Mouse (Mus musculus): ENCODE results near the gene Foxp2. TPM values are rescaled to one million over a fixed set of nuclear protein-coding genes. Genes with fewer than 3 reads are reported as not detected.

Foxp2 gene
- polyA plus RNA-seq, 1 experiment from 2014 or later = 62.0 TPM

DNA sequence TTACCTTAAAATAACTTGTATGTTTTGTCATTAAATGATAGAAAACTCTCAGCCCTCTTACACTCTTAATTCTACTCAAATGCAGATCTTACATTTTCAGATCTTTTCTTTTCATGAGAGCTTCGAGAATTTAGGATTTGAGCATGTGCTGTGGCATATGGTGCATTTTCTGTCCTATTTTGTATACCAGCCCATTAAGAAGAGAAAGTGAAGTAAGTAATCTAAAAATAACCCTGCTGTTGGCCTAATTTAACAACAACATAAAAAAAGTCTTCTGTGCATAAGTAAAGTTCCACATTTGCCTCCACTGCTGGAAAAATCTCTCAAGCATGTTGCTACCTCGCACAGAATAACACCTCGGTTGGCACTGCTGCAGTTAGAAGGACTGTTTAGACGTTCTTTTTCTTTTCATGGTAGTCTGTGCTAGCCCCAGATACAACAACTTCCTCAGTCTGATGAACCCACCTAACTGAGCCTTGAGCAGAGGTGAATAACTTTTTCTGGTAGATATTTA lies 23.9 kb downstream of the Foxp2 start:
- H3K4me3 ChIP-seq = no peak overlapping the region
- H3K4me2 ChIP-seq (replicated peaks) = no peak overlapping the region
- no peaks in the 10 kb centered on the region for H3K4me1 ChIP-seq
- H3K36me3 ChIP-seq = 0 out of 2 replicates have a peak, but pooled peaks cover 2% of the 10 kb centered on the region
- ATAC-seq (ENCODE audit: low FRiP score, low read depth) = no peak
- H3K27ac ChIP-seq (replicated peaks) = no peak overlapping the region
- no peak overlapping the region for H3K9ac ChIP-seq (replicated peaks)
- 88% methylated on average over 4 of the region's 4 CpGs for WGBS
- H3K9me3 ChIP-seq = no peaks in the 10 kb centered on the region
- H3K27me3 ChIP-seq = no peaks in the 10 kb centered on the region

DNA sequence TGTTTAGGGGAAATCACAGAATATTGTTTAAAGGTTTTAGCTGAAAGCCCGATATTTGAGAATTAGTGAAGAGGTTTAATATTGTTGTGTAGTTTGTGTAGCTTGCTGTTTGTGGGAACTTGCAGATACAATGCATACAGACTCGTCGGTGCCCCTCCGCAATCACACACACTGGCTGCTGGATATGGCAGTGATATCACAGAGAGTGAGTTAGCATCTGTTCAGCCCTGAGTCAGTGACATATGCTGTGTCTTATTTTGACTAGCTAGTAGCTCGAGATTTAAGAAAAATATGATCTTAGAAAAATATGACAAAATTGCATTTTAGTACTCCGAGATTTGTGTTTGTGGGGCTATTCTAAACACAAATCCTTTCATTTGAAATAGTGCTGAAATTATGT lies 49.9 kb downstream of the Foxp2 start:
- Histone ChIP-seq H3K27me3 (no peaks in the 10 kb centered on the region), H3K4me1 (no peaks in the 10 kb centered on the region), H3K4me3 (no peak overlapping the region), H3K9me3 (no peaks in the 10 kb centered on the region; the same call in 1 of the 2 replicates), H3K36me3 (no peaks in the 10 kb centered on the region), H3K4me2 (replicated peaks) (no peak overlapping the region), H3K9ac (replicated peaks) (no peak overlapping the region), H3K27ac (replicated peaks) (no peak overlapping the region)
- ATAC-seq (ENCODE audit: low FRiP score, low read depth) = no peak
- WGBS = 82% methylated on average over 6 of the region's 6 CpGs

DNA sequence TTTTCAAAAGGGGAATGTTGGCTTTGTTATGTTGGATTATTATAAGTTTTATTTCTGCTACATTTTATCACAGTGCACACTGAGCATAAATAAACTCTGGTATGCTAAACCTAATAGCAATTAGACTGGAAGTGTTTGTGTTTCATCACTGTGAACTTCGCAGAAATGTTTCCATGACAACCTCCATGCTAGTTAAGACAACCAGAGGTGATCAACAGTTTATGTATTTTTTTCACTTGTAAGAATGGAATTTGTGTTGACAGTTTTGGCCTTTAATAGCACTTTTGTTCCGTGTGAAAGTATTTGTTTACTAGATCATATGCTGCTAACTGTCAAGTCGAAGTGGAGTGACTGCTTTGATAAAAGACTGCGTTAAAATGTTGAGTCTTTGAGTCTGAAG lies 51.6 kb downstream of the Foxp2 start:
- no peak overlapping the region for H3K27ac ChIP-seq (replicated peaks)
- H3K4me2 ChIP-seq (replicated peaks) = no peak overlapping the region
- H3K4me1 ChIP-seq = no peaks in the 10 kb centered on the region
- no peaks in the 10 kb centered on the region; the same call in 1 of the 2 replicates for H3K9me3 ChIP-seq
- no peak for ATAC-seq (ENCODE audit: low FRiP score, low read depth)
- 51% methylated on average over 4 of the region's 4 CpGs for WGBS
- no peaks in the 10 kb centered on the region for H3K36me3 ChIP-seq
- no peak overlapping the region for H3K9ac ChIP-seq (replicated peaks)
- H3K4me3 ChIP-seq = no peak overlapping the region
- H3K27me3 ChIP-seq = no peaks in the 10 kb centered on the region

- Histone ChIP-seq H3K27me3 (no peaks in the 10 kb centered on the region), H3K9ac (replicated peaks) (no peak overlapping the region), H3K36me3 (no peaks in the 10 kb centered on the region), H3K4me2 (replicated peaks) (no peak overlapping the region), H3K9me3 (no peaks in the 10 kb centered on the region), H3K4me3 (no peak overlapping the region), H3K4me1 (no peaks in the 10 kb centered on the region), H3K27ac (replicated peaks) (no peak overlapping the region)
- ATAC-seq (ENCODE audit: low FRiP score, low read depth) = no peak
- WGBS = 81% methylated on average over 3 of the region's 3 CpGs
Observed at GRCm38 (mm10) chr6:14977042-14977441, 75.9 kb downstream of the Foxp2 start.

- H3K9ac ChIP-seq (replicated peaks) = no peak overlapping the region
- WGBS = 96% methylated on average over 5 of the region's 5 CpGs
- H3K36me3 ChIP-seq = no peaks in the 10 kb centered on the region
- H3K27ac ChIP-seq (replicated peaks) = no peak overlapping the region
- no peaks in the 10 kb centered on the region for H3K4me1 ChIP-seq
- no peak overlapping the region for H3K4me3 ChIP-seq
- H3K4me2 ChIP-seq (replicated peaks) = no peak overlapping the region
- H3K9me3 ChIP-seq = no peaks in the 10 kb centered on the region
- H3K27me3 ChIP-seq = no peaks in the 10 kb centered on the region
- ATAC-seq (ENCODE audit: low FRiP score, low read depth) = no peak
Observed at GRCm38 (mm10) chr6:14978201-14978600, 77.1 kb downstream of the Foxp2 start.

GRCm38 (mm10) chr6:15008113-15008512 lies 107.0 kb downstream of the Foxp2 start:
- H3K4me3 ChIP-seq = no peak overlapping the region
- H3K36me3 ChIP-seq = no peaks in the 10 kb centered on the region
- no peak overlapping the region for H3K4me2 ChIP-seq (replicated peaks)
- no peaks in the 10 kb centered on the region for H3K4me1 ChIP-seq
- no peaks in the 10 kb centered on the region for H3K9me3 ChIP-seq
- no peaks in the 10 kb centered on the region for H3K27me3 ChIP-seq
- ATAC-seq (ENCODE audit: low FRiP score, low read depth) = no peak
- no peak overlapping the region for H3K9ac ChIP-seq (replicated peaks)
- WGBS = 96% methylated on average over 1 of the region's 1 CpGs
- H3K27ac ChIP-seq (replicated peaks) = no peak overlapping the region

DNA sequence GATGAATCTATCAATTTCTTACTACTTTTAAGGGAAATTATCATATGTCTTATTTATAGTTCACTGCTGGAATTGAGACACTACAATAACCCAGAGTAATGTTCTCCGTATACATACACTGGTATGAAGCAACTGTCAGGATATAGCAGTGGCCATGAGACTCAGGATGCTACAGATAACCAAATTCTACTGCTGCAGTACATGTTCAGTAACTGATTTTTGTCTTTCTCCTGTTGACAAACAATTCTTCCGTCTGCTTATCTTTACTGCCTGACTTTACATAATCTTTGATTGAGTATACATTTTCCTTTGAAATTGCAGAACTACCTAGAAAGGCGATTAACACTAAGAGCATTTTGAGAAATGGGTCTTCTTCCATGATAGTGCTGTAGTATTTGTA lies 127.3 kb downstream of the Foxp2 start:
- H3K9ac ChIP-seq (replicated peaks) = no peak overlapping the region
- H3K27me3 ChIP-seq = no peaks in the 10 kb centered on the region
- no peaks in the 10 kb centered on the region for H3K9me3 ChIP-seq
- no peaks in the 10 kb centered on the region for H3K36me3 ChIP-seq
- H3K4me3 ChIP-seq = no peak overlapping the region
- no peak overlapping the region for H3K4me2 ChIP-seq (replicated peaks)
- WGBS = 86% methylated on average over 3 of the region's 3 CpGs
- no peak for ATAC-seq (ENCODE audit: low FRiP score, low read depth)
- H3K27ac ChIP-seq (replicated peaks) = no peak overlapping the region
- no peaks in the 10 kb centered on the region for H3K4me1 ChIP-seq

DNA sequence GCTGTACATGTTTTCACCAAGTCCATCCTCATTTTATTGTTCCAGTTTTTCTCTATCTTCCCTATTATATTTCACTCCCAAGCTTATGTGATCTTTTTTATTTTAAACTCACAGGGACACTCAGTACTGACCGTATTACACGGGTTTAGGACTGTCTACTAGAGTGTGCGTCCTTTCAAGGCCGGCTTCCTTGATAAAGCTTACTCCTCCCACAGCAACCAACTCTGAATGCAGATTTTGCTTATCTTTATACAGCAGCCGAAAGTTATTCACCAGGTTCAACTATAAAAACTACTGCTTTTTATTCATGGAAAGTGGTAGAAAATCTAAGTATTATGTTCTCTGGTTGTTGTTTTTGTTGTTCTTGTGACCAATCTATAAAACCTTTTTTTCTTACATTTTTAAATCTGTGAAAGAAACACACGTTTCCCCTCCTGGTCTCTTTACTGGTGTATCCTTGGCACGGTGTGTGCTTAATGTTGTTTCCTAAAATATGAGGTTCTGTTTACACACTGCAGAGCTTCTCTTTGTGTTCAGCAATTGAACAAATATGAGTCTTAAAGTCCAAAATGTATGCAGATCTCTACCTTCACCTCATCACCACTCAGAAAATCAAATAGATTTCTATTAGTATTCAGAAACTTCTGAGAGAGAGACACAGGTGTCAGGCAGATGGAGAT lies 128.4 kb downstream of the Foxp2 start:
- Histone ChIP-seq H3K9me3 (no peaks in the 10 kb centered on the region), H3K9ac (replicated peaks) (no peak overlapping the region), H3K4me3 (no peak overlapping the region), H3K36me3 (no peaks in the 10 kb centered on the region), H3K4me2 (replicated peaks) (no peak overlapping the region), H3K27me3 (no peaks in the 10 kb centered on the region), H3K27ac (replicated peaks) (no peak overlapping the region), H3K4me1 (no peaks in the 10 kb centered on the region)
- ATAC-seq (ENCODE audit: low FRiP score, low read depth) = no peak
- 78% methylated on average over 7 of the region's 7 CpGs for WGBS

DNA sequence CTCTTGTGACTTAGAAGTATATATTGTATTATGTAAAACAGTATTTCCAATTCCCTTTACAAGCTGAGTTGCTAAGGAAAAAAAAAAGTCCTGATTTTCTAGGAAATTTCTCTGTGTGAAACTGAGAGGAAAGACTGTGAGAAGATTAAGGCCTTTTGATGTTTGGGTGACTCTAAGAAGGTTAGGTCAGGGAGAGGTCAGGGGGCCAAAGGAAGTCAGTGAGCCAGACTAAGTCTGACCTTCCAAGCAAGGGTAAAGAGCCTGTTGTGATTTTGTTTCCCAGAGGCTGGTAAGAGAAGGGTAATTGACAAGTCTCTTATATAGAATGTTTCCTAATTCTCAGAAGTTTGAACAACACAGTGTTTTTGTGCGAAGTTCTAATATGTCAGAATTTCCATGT lies 162.1 kb downstream of the Foxp2 start:
- no peak overlapping the region for H3K9ac ChIP-seq (replicated peaks)

GRCm38 (mm10) chr6:15101548-15101947 lies 200.4 kb downstream of the Foxp2 start:
- H3K27ac ChIP-seq (replicated peaks) = no peak overlapping the region
- ATAC-seq (ENCODE audit: low FRiP score, low read depth) = no peak
- no peak overlapping the region for H3K9ac ChIP-seq (replicated peaks)
- no peaks in the 10 kb centered on the region for H3K4me1 ChIP-seq
- no peak overlapping the region for H3K4me2 ChIP-seq (replicated peaks)
- no peaks in the 10 kb centered on the region for H3K9me3 ChIP-seq
- no peaks in the 10 kb centered on the region for H3K36me3 ChIP-seq
- no peaks in the 10 kb centered on the region for H3K27me3 ChIP-seq
- no peak overlapping the region for H3K4me3 ChIP-seq
- WGBS = 93% methylated on average over 1 of the region's 1 CpGs

More for the DNA sequence above, 162.1 kb downstream of the Foxp2 start:
- Histone ChIP-seq H3K27ac (replicated peaks) (no peak overlapping the region), H3K4me1 (no peaks in the 10 kb centered on the region), H3K4me2 (replicated peaks) (no peak overlapping the region), H3K4me3 (no peak overlapping the region), H3K36me3 (no peaks in the 10 kb centered on the region), H3K9me3 (no peaks in the 10 kb centered on the region), H3K27me3 (no peaks in the 10 kb centered on the region)
- ATAC-seq (ENCODE audit: low FRiP score, low read depth) = no peak
- 10% methylated on average over 1 of the region's 1 CpGs for WGBS

DNA sequence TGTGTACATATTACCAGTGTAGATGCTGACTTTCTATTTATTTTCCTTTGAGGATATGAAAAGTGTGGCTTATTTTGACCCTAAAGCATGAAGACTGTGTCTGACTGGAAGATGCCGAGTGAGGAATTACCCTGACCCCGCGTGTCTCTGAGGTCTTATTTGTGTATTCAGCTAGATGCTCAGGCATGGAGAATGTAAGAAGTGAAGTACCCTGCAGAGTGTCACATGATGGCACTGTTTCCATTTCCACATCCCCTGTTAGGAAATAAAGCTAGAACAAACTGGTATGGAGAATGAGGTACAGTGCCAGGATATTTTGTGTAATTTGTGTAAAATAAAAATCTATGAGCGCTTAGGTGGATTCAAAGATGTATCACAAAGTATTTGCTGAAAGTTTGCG lies 219.8 kb downstream of the Foxp2 start:
- Histone ChIP-seq H3K9ac (replicated peaks) (no peak overlapping the region), H3K9me3 (no peaks in the 10 kb centered on the region), H3K4me1 (no peaks in the 10 kb centered on the region), H3K4me3 (no peak overlapping the region), H3K27me3 (no peaks in the 10 kb centered on the region), H3K36me3 (no peaks in the 10 kb centered on the region), H3K27ac (replicated peaks) (no peak overlapping the region), H3K4me2 (replicated peaks) (no peak overlapping the region)
- ATAC-seq (ENCODE audit: low FRiP score, low read depth) = peak; percentile 79
- 62% methylated on average over 5 of the region's 5 CpGs for WGBS

DNA sequence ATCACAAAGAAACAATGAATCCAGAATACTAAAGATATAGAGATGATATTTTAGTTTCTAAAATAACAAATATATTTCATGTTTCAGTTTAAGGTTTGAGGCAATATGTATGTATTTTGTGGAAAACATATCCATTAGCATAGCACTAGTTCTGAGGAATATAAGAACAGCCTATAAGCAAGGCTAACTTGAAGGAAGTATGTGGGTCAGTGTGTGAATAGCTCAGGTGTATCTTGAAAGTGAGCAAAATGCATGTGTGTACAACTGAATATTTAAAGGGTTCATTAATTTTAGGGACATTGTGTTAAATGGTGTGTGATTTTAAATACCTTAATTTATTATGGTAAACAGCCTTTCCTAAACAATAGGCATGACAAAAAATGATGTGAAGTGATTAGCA lies 220.2 kb downstream of the Foxp2 start:
- Histone ChIP-seq H3K9ac (replicated peaks) (no peak overlapping the region), H3K4me3 (no peak overlapping the region), H3K36me3 (no peaks in the 10 kb centered on the region), H3K27ac (replicated peaks) (no peak overlapping the region), H3K4me1 (no peaks in the 10 kb centered on the region), H3K9me3 (no peaks in the 10 kb centered on the region), H3K4me2 (replicated peaks) (no peak overlapping the region), H3K27me3 (no peaks in the 10 kb centered on the region)
- ATAC-seq (ENCODE audit: low FRiP score, low read depth) = 0 out of 2 replicates have a peak, but pooled peaks have one; percentile 49

GRCm38 (mm10) chr6:15130142-15130541 lies 229.0 kb downstream of the Foxp2 start:
- Histone ChIP-seq H3K4me3 (no peak overlapping the region), H3K36me3 (no peaks in the 10 kb centered on the region), H3K4me1 (no peaks in the 10 kb centered on the region), H3K27me3 (no peaks in the 10 kb centered on the region), H3K9ac (replicated peaks) (no peak overlapping the region), H3K27ac (replicated peaks) (no peak overlapping the region), H3K9me3 (no peaks in the 10 kb centered on the region), H3K4me2 (replicated peaks) (no peak overlapping the region)
- 87% methylated on average over 2 of the region's 2 CpGs for WGBS
- ATAC-seq (ENCODE audit: low FRiP score, low read depth) = no peak

Measured in midbrain, embryonic 12.5 days (tissue).